12 mouse cellular contexts compared by ENCODE assay signal in the genomic region with DNA sequence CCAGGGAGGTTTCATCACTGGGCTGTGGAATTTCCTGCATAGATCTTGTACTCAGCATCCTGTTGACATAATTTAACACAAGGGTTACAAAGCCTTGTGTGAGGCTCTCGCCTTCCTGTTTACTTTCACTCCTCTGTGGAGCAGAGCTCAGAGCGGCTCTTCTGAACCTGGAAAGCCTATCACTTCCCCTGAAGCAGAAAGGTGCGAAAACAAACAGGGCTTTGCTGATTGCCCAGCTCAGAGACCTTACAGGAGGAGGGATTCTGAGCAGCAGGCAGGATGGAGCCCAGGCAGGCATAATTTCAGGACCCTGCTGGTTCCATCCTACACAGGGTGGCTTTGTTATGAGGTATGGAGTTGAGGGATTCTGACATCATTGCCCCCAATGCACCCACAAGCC.
A peak's percentile ranks its signal among the peaks of the same experiment; 100 is the strongest.
DNase-seq lines count a peak whose midpoint lies in the region; ATAC-seq lines count a peak whose summit lies in the region.
"Had no signal": no experiment of that assay in that cellular context is flagged by ENCODE, and none has a peak within 500 bp of the region (broad histone marks: within the 10 kb centered on the region; RNA-seq: fewer than 3 reads in every experiment).

No protein-coding gene starts in this region.

- H3K4me3 ChIP-seq in hindbrain, embryonic 11.5 days (ENCODE audit: low read depth, low read length) = no peak overlapping the region
- no peak overlapping the region for H3K4me3 ChIP-seq in hindbrain, embryonic 14.5 days (replicated peaks; ENCODE audit: low read length)
- H3K4me3 ChIP-seq in hindbrain, embryonic 16.5 days (ENCODE audit: low read length) = no peak overlapping the region
- H3K4me3 ChIP-seq in midbrain, embryonic 14.5 days (replicated peaks; ENCODE audit: low read depth, low read length) = no peak overlapping the region
- H3K4me3 ChIP-seq: liver, embryonic 15.5 days had no signal

- H3K27ac ChIP-seq in hindbrain, embryonic 11.5 days (ENCODE audit: low read depth, low read length) = no peak overlapping the region
- no peak overlapping the region for H3K27ac ChIP-seq in hindbrain, embryonic 14.5 days
- H3K27ac ChIP-seq in hindbrain, embryonic 16.5 days (ENCODE audit: low read depth, low read length) = no peak overlapping the region
- no peak overlapping the region for H3K27ac ChIP-seq in midbrain, embryonic 14.5 days (replicated peaks; ENCODE audit: low read depth, low read length)
- H3K27ac ChIP-seq: liver, embryonic 15.5 days had no signal

- H3K4me2 ChIP-seq in hindbrain, embryonic 11.5 days (replicated peaks; ENCODE audit: low read depth, low read length) = no peak overlapping the region
- no peak overlapping the region for H3K4me2 ChIP-seq in hindbrain, embryonic 14.5 days (replicated peaks)
- no peak overlapping the region for H3K4me2 ChIP-seq in hindbrain, embryonic 16.5 days (ENCODE audit: low read length)
- H3K4me2 ChIP-seq in midbrain, embryonic 14.5 days (ENCODE audit: low read length) = no peak overlapping the region
- H3K4me2 ChIP-seq: liver, embryonic 15.5 days had no signal

- no peaks in the 10 kb centered on the region for H3K36me3 ChIP-seq in hindbrain, embryonic 11.5 days (ENCODE audit: control insufficient read depth, insufficient read depth, low read length)
- H3K36me3 ChIP-seq in hindbrain, embryonic 14.5 days (replicated peaks; ENCODE audit: control insufficient read depth, insufficient read depth) = no peaks in the 10 kb centered on the region
- no peaks in the 10 kb centered on the region for H3K36me3 ChIP-seq in hindbrain, embryonic 16.5 days (ENCODE audit: control insufficient read depth, insufficient read depth, low read length)
- no peaks in the 10 kb centered on the region for H3K36me3 ChIP-seq in midbrain, embryonic 14.5 days (ENCODE audit: control insufficient read depth, insufficient read depth, low read length)
- H3K36me3 ChIP-seq: liver, embryonic 15.5 days had no signal

- WGBS in hindbrain, embryonic 11.5 days = 48% methylated on average over 3 of the region's 3 CpGs
- WGBS in hindbrain, embryonic 14.5 days = 35% methylated on average over 3 of the region's 3 CpGs
- WGBS in hindbrain, embryonic 16.5 days = 51% methylated on average over 3 of the region's 3 CpGs
- 53% methylated on average over 3 of the region's 3 CpGs for WGBS in midbrain, embryonic 14.5 days

- no peaks in the 10 kb centered on the region for H3K9me3 ChIP-seq in hindbrain, embryonic 11.5 days (ENCODE audit: control insufficient read depth, low read length)
- no peaks in the 10 kb centered on the region for H3K9me3 ChIP-seq in hindbrain, embryonic 14.5 days (ENCODE audit: control insufficient read depth, low read length)
- H3K9me3 ChIP-seq in hindbrain, embryonic 16.5 days (ENCODE audit: control insufficient read depth, low read length) = no peaks in the 10 kb centered on the region
- H3K9me3 ChIP-seq in midbrain, embryonic 14.5 days (ENCODE audit: control insufficient read depth, low read length) = no peaks in the 10 kb centered on the region
- H3K9me3 ChIP-seq: liver, embryonic 15.5 days had no signal

- no peaks in the 10 kb centered on the region; the same call in 1 of the 2 replicates for H3K27me3 ChIP-seq in hindbrain, embryonic 11.5 days (ENCODE audit: control insufficient read depth, insufficient read depth, low read length)
- H3K27me3 ChIP-seq in hindbrain, embryonic 14.5 days (ENCODE audit: control insufficient read depth, insufficient read depth, low read length) = no peaks in the 10 kb centered on the region
- H3K27me3 ChIP-seq in hindbrain, embryonic 16.5 days (replicated peaks; ENCODE audit: control insufficient read depth, insufficient read depth, low read length) = no peaks in the 10 kb centered on the region
- H3K27me3 ChIP-seq in midbrain, embryonic 14.5 days (ENCODE audit: control insufficient read depth, insufficient read depth, low read length) = no peaks in the 10 kb centered on the region
- H3K27me3 ChIP-seq: CH12.LX; liver, embryonic 15.5 days had no signal

- H3K9ac ChIP-seq in hindbrain, embryonic 11.5 days (ENCODE audit: low read depth, low read length) = no peak overlapping the region
- H3K9ac ChIP-seq in hindbrain, embryonic 14.5 days = no peak overlapping the region
- H3K9ac ChIP-seq in hindbrain, embryonic 16.5 days (ENCODE audit: low read depth, low read length) = no peak overlapping the region
- H3K9ac ChIP-seq in midbrain, embryonic 14.5 days (replicated peaks; ENCODE audit: low read length) = no peak overlapping the region
- H3K9ac ChIP-seq: liver, embryonic 15.5 days had no signal

- peak; percentile 52; the same call in 1 of the 2 replicates for ATAC-seq in hindbrain, embryonic 11.5 days (ENCODE audit: low FRiP score)
- ATAC-seq in hindbrain, embryonic 14.5 days (ENCODE audit: low FRiP score) = no peak
- ATAC-seq in hindbrain, embryonic 16.5 days = peak; percentile 59; the same call in 1 of the 2 replicates
- ATAC-seq in midbrain, embryonic 14.5 days (ENCODE audit: low FRiP score, low TSS enrichment) = no peak

- DNase-seq in hindbrain, embryonic 11.5 days (ENCODE audit: low spot score) = no peak
- DNase-seq in hindbrain, embryonic 14.5 days (ENCODE audit: low spot score) = no peak
- peak; percentile 31 for DNase-seq in embryo, embryonic 10.5 days (ENCODE audit: low spot score)
- peak; percentile 32 for DNase-seq in midbrain, embryonic 14.5 days
- no peak for DNase-seq in thymus, postnatal 36 days
- DNase-seq in left cerebral cortex, adult 11 months (ENCODE audit: low spot score) = no peak
- no peak for DNase-seq in spleen, postnatal 36 days (ENCODE audit: low spot score in 2 of 2)
- DNase-seq: layer of hippocampus, adult 9-11 months; thymus, adult 18-20 months had no signal

- no peaks in the 10 kb centered on the region for H3K4me1 ChIP-seq in hindbrain, embryonic 11.5 days (replicated peaks; ENCODE audit: control insufficient read depth, insufficient read depth, low read length)
- H3K4me1 ChIP-seq in hindbrain, embryonic 14.5 days (replicated peaks; ENCODE audit: control insufficient read depth, insufficient read depth, low read length) = peaks cover 10% of the 10 kb centered on the region
- peaks cover 5% of the 10 kb centered on the region; the same call in 1 of the 2 replicates for H3K4me1 ChIP-seq in hindbrain, embryonic 16.5 days (ENCODE audit: control insufficient read depth, insufficient read depth, low read depth, low read length)
- no peaks in the 10 kb centered on the region for H3K4me1 ChIP-seq in midbrain, embryonic 14.5 days (ENCODE audit: control insufficient read depth, insufficient read depth, low read length)
- H3K4me1 ChIP-seq: liver, embryonic 15.5 days had no signal

Comparison
In these comparisons a context has a peak if more than half of its experiments do, and no peak if none do; other contexts are left out.
1. ATAC-seq: peak in hindbrain, embryonic 11.5 days (single experiment) and hindbrain, embryonic 16.5 days (single experiment); none in hindbrain, embryonic 14.5 days (single experiment) and midbrain, embryonic 14.5 days (single experiment).
2. DNase-seq: peak in embryo, embryonic 10.5 days (single experiment) and midbrain, embryonic 14.5 days (single experiment); none in hindbrain, embryonic 11.5 days (single experiment), hindbrain, embryonic 14.5 days (single experiment), thymus, postnatal 36 days (0 of 2), left cerebral cortex, adult 11 months (single experiment) and spleen, postnatal 36 days (0 of 2).